21 mouse cellular contexts compared by ENCODE assay signal in the genomic region with DNA sequence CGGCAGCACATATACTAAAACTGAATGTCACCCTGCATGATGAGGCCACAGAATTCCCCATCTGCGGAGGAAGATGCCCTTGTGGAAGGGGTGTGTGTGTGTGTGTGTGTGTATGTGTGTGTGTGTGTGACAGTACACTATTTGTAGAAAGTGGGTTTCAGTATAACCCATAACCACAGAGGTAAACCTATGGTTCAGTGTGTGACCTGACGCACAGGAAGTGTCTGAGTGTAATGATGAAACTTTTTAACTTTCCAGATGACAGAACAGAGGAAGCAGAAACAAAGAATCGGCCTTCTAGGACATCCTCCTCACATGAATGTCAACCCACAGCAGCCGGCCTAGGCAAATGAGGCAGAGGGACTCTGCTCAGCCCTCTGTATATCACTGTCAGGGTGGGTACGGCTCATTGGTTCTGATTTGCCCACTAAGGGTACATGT.
DNase-seq lines count a peak whose midpoint lies in the region; ATAC-seq and TF ChIP-seq lines count a peak whose summit lies in the region.
"Had no signal": no experiment of that assay in that cellular context is flagged by ENCODE, and none has a peak within 500 bp of the region (broad histone marks: within the 10 kb centered on the region; RNA-seq: fewer than 3 reads in every experiment).

No protein-coding gene starts in this region.

- intact Hi-C loops in heart, postnatal 10 days (cut with DNase I): no loop called here

- DNase-seq in heart, adult 11 months: peak; percentile 85
- DNase-seq in heart, postnatal 10 days: no peak
- DNase-seq in thymus, postnatal 0 days (ENCODE audit: low spot score): peak; percentile 38
- DNase-seq in thymus, postnatal 4 days: no peak
- DNase-seq in thymus, adult 2 months: no peak
- DNase-seq: cerebellum, adult 11-12 months; gastrocnemius, adult 2 months; kidney, adult 11 months; right cerebral cortex, adult 18-20 months; thymus, adult 18-20 months had no signal

- peak; percentile 87 for ATAC-seq in megakaryocyte progenitor cell, adult 5-6 weeks (replicated peaks; ENCODE audit: poor library complexity)
- no peak for ATAC-seq in megakaryocyte-erythroid progenitor cell, adult 5-6 weeks (replicated peaks; ENCODE audit: low FRiP score, low TSS enrichment, poor library complexity, severe bottlenecking)
- ATAC-seq in hindbrain, embryonic 16.5 days: no peak
- ATAC-seq: forebrain, embryonic 14.5 days; midbrain, embryonic 15.5 days had no signal

- WGBS in thymus, adult 2 months: 20% methylated on average over 6 of the region's 6 CpGs
- WGBS in hindbrain, embryonic 16.5 days: 61% methylated on average over 6 of the region's 6 CpGs

- no peaks in the 10 kb centered on the region for H3K9me3 ChIP-seq in hindbrain, embryonic 16.5 days (ENCODE audit: control insufficient read depth, low read length)
- H3K9me3 ChIP-seq: embryonic facial prominence, embryonic 15.5 days; heart, embryonic 10.5 days; hindbrain, embryonic 10.5 days; limb, embryonic 13.5 days; lung, embryonic 15.5 days; midbrain, embryonic 15.5 days; neural tube, embryonic 15.5 days had no signal

- H3K27ac ChIP-seq in thymus, adult 2 months (ENCODE audit: control insufficient read depth, insufficient read depth, low read length): no peak overlapping the region
- H3K27ac ChIP-seq in hindbrain, embryonic 16.5 days (ENCODE audit: low read depth, low read length): no peak overlapping the region
- H3K27ac ChIP-seq: embryonic facial prominence, embryonic 15.5 days; gastrocnemius, adult 2 months; heart, embryonic 10.5 days; hindbrain, embryonic 10.5 days; limb, embryonic 13.5 days; lung, embryonic 15.5 days; midbrain, embryonic 15.5 days; neural tube, embryonic 15.5 days had no signal

- H3K9ac ChIP-seq in hindbrain, embryonic 16.5 days (ENCODE audit: low read depth, low read length): no peak overlapping the region
- H3K9ac ChIP-seq: embryonic facial prominence, embryonic 15.5 days; limb, embryonic 13.5 days; lung, embryonic 15.5 days; midbrain, embryonic 15.5 days; neural tube, embryonic 15.5 days had no signal

- H3K36me3 ChIP-seq in thymus, adult 2 months (ENCODE audit: control insufficient read depth, insufficient read depth, low read length): no peaks in the 10 kb centered on the region
- no peaks in the 10 kb centered on the region for H3K36me3 ChIP-seq in hindbrain, embryonic 16.5 days (ENCODE audit: control insufficient read depth, insufficient read depth, low read length)
- H3K36me3 ChIP-seq: embryonic facial prominence, embryonic 15.5 days; lung, embryonic 15.5 days; midbrain, embryonic 15.5 days; neural tube, embryonic 15.5 days had no signal

- no peak overlapping the region for H3K4me3 ChIP-seq in thymus, adult 2 months (ENCODE audit: control insufficient read depth, insufficient read depth, low read length)
- H3K4me3 ChIP-seq in hindbrain, embryonic 16.5 days (ENCODE audit: low read length): no peak overlapping the region
- H3K4me3 ChIP-seq: embryonic facial prominence, embryonic 15.5 days; gastrocnemius, adult 2 months; heart, embryonic 10.5 days; hindbrain, embryonic 10.5 days; limb, embryonic 13.5 days; lung, embryonic 15.5 days; midbrain, embryonic 15.5 days; neural tube, embryonic 15.5 days had no signal

- no peak overlapping the region for H3K4me2 ChIP-seq in hindbrain, embryonic 16.5 days (ENCODE audit: low read length)
- H3K4me2 ChIP-seq: embryonic facial prominence, embryonic 15.5 days; limb, embryonic 13.5 days; lung, embryonic 15.5 days; midbrain, embryonic 15.5 days; neural tube, embryonic 15.5 days had no signal

- H3K4me1 ChIP-seq in thymus, adult 2 months (replicated peaks; ENCODE audit: control insufficient read depth, insufficient read depth, low read length): 0 out of 2 replicates have a peak, but pooled peaks cover 4% of the 10 kb centered on the region
- H3K4me1 ChIP-seq in hindbrain, embryonic 16.5 days (ENCODE audit: control insufficient read depth, insufficient read depth, low read depth, low read length): no peaks in the 10 kb centered on the region
- H3K4me1 ChIP-seq: embryonic facial prominence, embryonic 15.5 days; heart, embryonic 10.5 days; hindbrain, embryonic 10.5 days; limb, embryonic 13.5 days; lung, embryonic 15.5 days; midbrain, embryonic 15.5 days; neural tube, embryonic 15.5 days had no signal

- TF ChIP-seq CTCF in thymus, adult 2 months (IDR thresholded peaks at IDR 0.05; ENCODE audit: borderline replicate concordance, control insufficient read depth, extremely low read depth, insufficient read depth, low read length, poor library complexity): no peak

- no peaks in the 10 kb centered on the region for H3K27me3 ChIP-seq in thymus, adult 2 months (ENCODE audit: control insufficient read depth, insufficient read depth, low read length)
- no peaks in the 10 kb centered on the region for H3K27me3 ChIP-seq in hindbrain, embryonic 16.5 days (replicated peaks; ENCODE audit: control insufficient read depth, insufficient read depth, low read length)
- H3K27me3 ChIP-seq: embryonic facial prominence, embryonic 15.5 days; limb, embryonic 13.5 days; lung, embryonic 15.5 days; midbrain, embryonic 15.5 days; neural tube, embryonic 15.5 days had no signal

- TF ChIP-seq POLR2A in thymus, adult 2 months (IDR thresholded peaks at IDR 0.05; ENCODE audit: control insufficient read depth, extremely low read depth, insufficient read depth, low read length, poor library complexity): no peak

Comparison
In these comparisons a context has a peak if more than half of its experiments do, and no peak if none do; other contexts are left out.
1. DNase-seq: peak in heart, adult 11 months (single experiment) and thymus, postnatal 0 days (single experiment); none in heart, postnatal 10 days (0 of 2), thymus, postnatal 4 days (single experiment) and thymus, adult 2 months (single experiment).